ENCODE assay signal across 20 mouse cellular contexts in genomic region chr7:29483556-29483955, GRCm38 (mm10). TPM values are rescaled to one million over a fixed set of nuclear protein-coding genes. Genes with fewer than 3 reads are reported as not detected.
A peak's percentile ranks its signal among the peaks of the same experiment; 100 is the strongest.
DNase-seq lines count a peak whose midpoint lies in the region; ATAC-seq and TF ChIP-seq lines count a peak whose summit lies in the region.
"Had no signal": no experiment of that assay in that cellular context is flagged by ENCODE, and none has a peak within 500 bp of the region (broad histone marks: within the 10 kb centered on the region; RNA-seq: fewer than 3 reads in every experiment).

No protein-coding gene starts in this region.

- TF ChIP-seq POLR2A in limb, embryonic 14.5 days (IDR thresholded peaks at IDR 0.05; ENCODE audit: borderline replicate concordance, extremely low read depth, insufficient read depth, insufficient read length): no peak

- DNase-seq in limb, embryonic 14.5 days (ENCODE audit: low spot score): no peak
- DNase-seq in ovary, postnatal 10 days (ENCODE audit: low spot score): no peak
- no peak for DNase-seq in left cerebral cortex, postnatal 10 days (ENCODE audit: extremely low spot score in 1 of 2, low spot score in 2 of 2)
- DNase-seq: heart, postnatal 4 days; liver; liver, postnatal 0 days; lung, postnatal 36 days had no signal

- no peak overlapping the region for H3K4me2 ChIP-seq in forebrain, embryonic 13.5 days
- H3K4me2 ChIP-seq in forebrain, embryonic 16.5 days (ENCODE audit: low read length): no peak overlapping the region
- no peak overlapping the region for H3K4me2 ChIP-seq in limb, embryonic 14.5 days (replicated peaks; ENCODE audit: low read depth, low read length, severe bottlenecking)
- H3K4me2 ChIP-seq: forebrain, embryonic 12.5 days; heart, embryonic 13.5 days; midbrain, embryonic 11.5 days; neural tube, embryonic 15.5 days had no signal

- no peak for ATAC-seq in forebrain, embryonic 13.5 days
- no peak for ATAC-seq in forebrain, embryonic 16.5 days
- ATAC-seq in limb, embryonic 14.5 days (ENCODE audit: low FRiP score, low read depth): no peak
- ATAC-seq in monocyte, adult 5-6 weeks (replicated peaks; ENCODE audit: insufficient number of reproducible peaks, low FRiP score, low TSS enrichment, poor library complexity, severe bottlenecking): no peak
- ATAC-seq: intestine, embryonic 16.5 days; liver, postnatal 0 days had no signal

- no peak for TF ChIP-seq CTCF in E14TG2a.4 (conservative IDR thresholded peaks at IDR 0.05; ENCODE audit: low read length)

- H3K9me3 ChIP-seq in forebrain, embryonic 13.5 days (replicated peaks): no peaks in the 10 kb centered on the region
- H3K9me3 ChIP-seq in forebrain, embryonic 16.5 days (ENCODE audit: control insufficient read depth, low read length): no peaks in the 10 kb centered on the region
- H3K9me3 ChIP-seq in E14TG2a.4 (ENCODE audit: low read length): no peaks in the 10 kb centered on the region
- no peaks in the 10 kb centered on the region for H3K9me3 ChIP-seq in limb, embryonic 14.5 days (ENCODE audit: control insufficient read depth, low read length)
- H3K9me3 ChIP-seq: forebrain, embryonic 12.5 days; heart, embryonic 13.5 days; neural tube, embryonic 15.5 days had no signal

- H3K27ac ChIP-seq in forebrain, embryonic 13.5 days: peak overlapping the region; percentile 25; the same call in 1 of the 2 replicates
- no peak overlapping the region for H3K27ac ChIP-seq in forebrain, embryonic 16.5 days (ENCODE audit: low read length)
- peak overlapping the region; percentile 20 for H3K27ac ChIP-seq in brown adipose tissue, adult 24 weeks (replicated peaks; ENCODE audit: low read depth, low read length)
- H3K27ac ChIP-seq in limb, embryonic 14.5 days (replicated peaks; ENCODE audit: low read depth, low read length): peak overlapping the region; percentile 8; the same call in 1 of the 2 replicates
- H3K27ac ChIP-seq: forebrain, embryonic 12.5 days; heart, embryonic 13.5 days; kidney, postnatal 0 days; left cerebral cortex, adult 2 months had no signal

- no peaks in the 10 kb centered on the region for H3K36me3 ChIP-seq in forebrain, embryonic 13.5 days (ENCODE audit: poor library complexity, severe bottlenecking)
- H3K36me3 ChIP-seq in forebrain, embryonic 16.5 days (ENCODE audit: control insufficient read depth, insufficient read depth): no peaks in the 10 kb centered on the region
- H3K36me3 ChIP-seq in E14TG2a.4 (ENCODE audit: insufficient read depth, low read length): peaks cover 10% of the 10 kb centered on the region; the same call in 1 of the 2 replicates
- H3K36me3 ChIP-seq in limb, embryonic 14.5 days (ENCODE audit: control insufficient read depth, insufficient read depth, low read length): no peaks in the 10 kb centered on the region
- H3K36me3 ChIP-seq: forebrain, embryonic 12.5 days; heart, embryonic 13.5 days; neural tube, embryonic 15.5 days had no signal

- H3K4me1 ChIP-seq in forebrain, embryonic 13.5 days: peaks cover 34% of the 10 kb centered on the region
- peaks cover 24% of the 10 kb centered on the region for H3K4me1 ChIP-seq in forebrain, embryonic 16.5 days (replicated peaks; ENCODE audit: control insufficient read depth, insufficient read depth, low read length)
- H3K4me1 ChIP-seq in E14TG2a.4 (replicated peaks; ENCODE audit: low read depth, low read length): peaks cover 91% of the 10 kb centered on the region
- peaks cover 13% of the 10 kb centered on the region for H3K4me1 ChIP-seq in brown adipose tissue, adult 24 weeks (ENCODE audit: control insufficient read depth, insufficient read depth, insufficient read length, low read length)
- H3K4me1 ChIP-seq in limb, embryonic 14.5 days (ENCODE audit: control insufficient read depth, insufficient read depth, low read length): peaks cover 38% of the 10 kb centered on the region
- H3K4me1 ChIP-seq: heart, embryonic 13.5 days had no signal

- H3K27me3 ChIP-seq in forebrain, embryonic 13.5 days: no peaks in the 10 kb centered on the region
- no peaks in the 10 kb centered on the region for H3K27me3 ChIP-seq in forebrain, embryonic 16.5 days (replicated peaks; ENCODE audit: control insufficient read depth, insufficient read depth, low read length)
- H3K27me3 ChIP-seq in E14TG2a.4 (ENCODE audit: insufficient read depth, low read length): no peaks in the 10 kb centered on the region
- no peaks in the 10 kb centered on the region for H3K27me3 ChIP-seq in limb, embryonic 14.5 days (ENCODE audit: control insufficient read depth, insufficient read depth, low read length)
- H3K27me3 ChIP-seq: neural tube, embryonic 15.5 days had no signal

- H3K4me3 ChIP-seq in forebrain, embryonic 13.5 days: no peak overlapping the region
- no peak overlapping the region for H3K4me3 ChIP-seq in forebrain, embryonic 16.5 days (replicated peaks; ENCODE audit: low read length)
- peak overlapping the region; percentile 70 for H3K4me3 ChIP-seq in E14TG2a.4 (replicated peaks; ENCODE audit: low read length)
- H3K4me3 ChIP-seq in brown adipose tissue, adult 24 weeks (ENCODE audit: insufficient read depth, low read depth, low read length): no peak overlapping the region
- no peak overlapping the region for H3K4me3 ChIP-seq in limb, embryonic 14.5 days (replicated peaks; ENCODE audit: low read length)
- H3K4me3 ChIP-seq: forebrain, embryonic 12.5 days; heart, embryonic 13.5 days; left cerebral cortex, adult 2 months; myocyte; neural tube, embryonic 15.5 days had no signal

- intact Hi-C loops in left cerebral cortex, postnatal 10 days (cut with DNase I): no loop called here

- 75% methylated on average over 4 of the region's 4 CpGs for WGBS in forebrain, embryonic 13.5 days
- 65% methylated on average over 4 of the region's 4 CpGs for WGBS in forebrain, embryonic 16.5 days
- 62% methylated on average over 3 of the region's 4 CpGs for WGBS in limb, embryonic 14.5 days

- H3K9ac ChIP-seq in forebrain, embryonic 13.5 days: no peak overlapping the region
- H3K9ac ChIP-seq in forebrain, embryonic 16.5 days (replicated peaks; ENCODE audit: low read depth, low read length): no peak overlapping the region
- no peak overlapping the region for H3K9ac ChIP-seq in limb, embryonic 14.5 days (ENCODE audit: low read depth, low read length, severe bottlenecking)
- H3K9ac ChIP-seq: forebrain, embryonic 12.5 days; heart, embryonic 13.5 days; liver, postnatal 0 days; neural tube, embryonic 15.5 days had no signal

RNA-seq across cellular contexts. Expression of gene Sipa1l3, which starts 34.9 kb away (rescaled TPM):
- polyA plus RNA-seq in forebrain, embryonic 13.5 days (2015; fragmentation: Nextera tagmentation; extraction: Ambion mirVana): 9.1 and 15.4 TPM in 2 replicates
- polyA plus RNA-seq in forebrain, embryonic 16.5 days (2015; fragmentation: Nextera tagmentation; extraction: Ambion mirVana): 13.9 and 16.1 TPM in 2 replicates
- 6.5 and 9.6 TPM in 2 replicates for polyA plus RNA-seq in brown adipose tissue, adult 24 weeks (2012; ENCODE audit: insufficient read depth, insufficient read length, missing spikeins)
- polyA plus RNA-seq in limb, embryonic 14.5 days (2012; rRNA removed): 39.0 and 46.1 TPM in 2 replicates
- 16.2 TPM in 2 replicates for polyA plus RNA-seq in limb, embryonic 14.5 days (2014; fragmentation: Nextera tagmentation; extraction: Ambion mirVana)
- 12.2 to 30.0 TPM (median 15.8 TPM) in 3 replicates for total RNA-seq in monocyte, adult 5-6 weeks (2017)
- total RNA-seq in left cerebral cortex, postnatal 10 days (2021): 10 to 100 TPM; 50.4 to 53.7 TPM
